Mouse (Mus musculus): Measurements from ENCODE around the gene Olfr764-ps1. TPM values are rescaled to one million over a fixed set of nuclear protein-coding genes. Genes with fewer than 3 reads are reported as not detected.

Olfr764-ps1 gene
- total RNA-seq (2023), result not detected

DNA sequence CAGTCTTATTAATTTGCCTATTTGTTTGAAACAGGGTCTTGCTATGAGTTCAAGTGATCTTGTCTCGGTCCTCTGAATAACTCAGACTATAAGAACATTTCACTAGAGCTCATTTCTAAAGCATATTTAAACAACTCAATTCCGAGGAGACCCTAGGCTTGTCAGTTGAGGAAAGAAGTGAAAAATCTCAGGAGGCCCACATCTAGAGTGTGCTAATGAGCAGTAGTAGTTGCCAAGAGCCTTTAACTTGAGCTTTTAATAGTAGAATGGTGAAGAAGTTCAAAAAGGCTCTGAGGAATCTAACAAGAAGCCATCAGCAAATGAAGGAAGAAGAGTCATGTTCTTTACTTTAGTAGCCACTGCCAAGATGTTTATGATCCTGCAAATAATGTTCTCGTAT lies at the start of gene Olfr764-ps1:
Gene Olfr764-ps1, minus strand, starts transcription at position 101 of the 400 bp plus-strand sequence.

DNA sequence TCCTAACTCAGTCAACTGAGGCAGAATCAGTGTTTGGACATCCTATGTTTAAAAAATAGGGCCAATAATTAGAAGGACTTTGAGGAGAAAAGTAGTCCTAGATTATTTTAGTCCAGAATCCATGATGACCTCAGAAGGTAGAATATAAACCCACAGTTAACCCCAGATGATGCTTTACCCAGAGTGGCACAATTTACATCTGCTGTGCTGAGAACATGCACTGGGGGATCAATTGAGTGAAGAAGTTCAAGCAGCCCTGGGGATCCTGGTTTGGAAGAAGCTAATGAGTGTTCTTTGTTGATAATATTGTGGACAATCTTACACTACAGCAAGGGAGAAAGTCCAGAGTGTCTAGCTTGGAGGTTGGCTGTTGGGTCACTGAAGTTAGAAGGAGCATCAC lies 43.1 kb upstream of the Olfr764-ps1 start, which contains the start of gene Olfr767:
Gene Olfr767, minus strand, starts transcription at position 101 of the 400 bp plus-strand sequence.

DNA sequence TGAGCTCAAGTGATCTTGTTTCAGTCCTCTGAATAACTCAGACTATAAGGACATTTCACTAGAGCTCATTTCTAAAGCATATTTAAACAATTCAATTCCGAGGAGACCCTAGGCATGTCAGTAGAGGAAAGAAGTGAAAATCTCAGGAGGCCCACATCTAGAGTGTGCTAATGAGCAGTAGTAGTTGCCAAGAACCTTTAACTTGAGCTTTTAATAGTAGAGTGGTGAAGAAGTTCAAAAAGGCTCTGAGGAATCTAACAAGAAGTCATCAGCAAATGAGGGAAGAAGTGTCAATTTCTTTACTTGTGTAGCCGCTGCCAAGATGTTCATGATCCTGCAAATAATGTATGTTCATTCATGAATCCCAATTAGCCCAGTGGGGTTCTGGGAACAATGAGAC lies 29.2 kb upstream of the Olfr764-ps1 start, which contains the start of gene Olfr766-ps1:
Gene Olfr766-ps1, minus strand, starts transcription at position 101 of the 400 bp plus-strand sequence.

DNA sequence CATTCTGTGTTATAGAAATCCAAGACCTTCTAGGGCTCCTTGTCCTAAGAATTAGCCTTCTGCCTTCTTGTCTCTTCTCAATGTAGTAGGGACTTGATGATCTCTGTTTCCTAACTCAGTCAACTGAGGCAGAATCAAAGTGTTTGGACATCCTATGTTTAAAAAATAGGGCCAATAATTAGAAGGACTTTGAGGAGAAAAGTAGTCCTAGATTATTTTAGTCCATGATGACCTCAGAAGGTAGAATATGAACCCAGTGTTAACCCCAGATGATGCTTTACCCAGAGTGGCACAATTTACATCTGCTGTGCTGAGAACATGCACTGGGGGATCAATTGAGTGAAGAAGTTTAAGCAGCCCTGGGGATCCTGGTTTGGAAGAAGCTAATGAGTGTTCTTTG lies 10.2 kb upstream of the Olfr764-ps1 start, which contains the start of gene Olfr765:
Gene Olfr765, minus strand, starts transcription at position 101 of the 400 bp plus-strand sequence.

DNA sequence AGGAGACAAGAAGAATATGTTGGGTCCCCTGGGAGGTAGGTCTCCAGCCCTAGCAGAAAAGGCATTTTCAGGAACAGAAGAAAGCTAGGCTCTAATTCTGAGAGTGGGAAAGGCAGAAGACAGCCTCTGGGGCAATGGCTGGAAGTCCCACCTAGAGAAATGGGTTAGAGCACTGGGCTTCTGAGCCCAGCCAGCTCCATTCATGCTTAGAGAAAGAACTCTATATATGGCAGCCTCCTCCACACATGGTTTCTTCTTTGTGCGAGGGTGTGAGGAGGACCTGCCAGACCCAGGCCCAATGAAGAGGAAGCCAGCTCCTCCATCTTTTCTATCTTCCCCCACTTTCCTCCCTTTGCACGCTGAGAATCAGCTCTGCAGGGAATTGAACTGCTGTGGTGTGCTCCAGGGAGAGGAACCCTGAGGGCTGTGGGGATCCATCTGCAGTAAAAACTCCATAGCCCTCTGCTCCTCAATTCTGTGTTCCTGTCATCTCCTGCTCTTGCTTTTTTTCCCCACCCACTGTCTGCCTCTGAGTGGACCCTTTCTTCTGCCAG lies 29.3 kb downstream of the Olfr764-ps1 start, which contains the start of gene Olfr763:
Gene Olfr763, plus strand, starts transcription at position 504 of the 554 bp plus-strand sequence.

DNA sequence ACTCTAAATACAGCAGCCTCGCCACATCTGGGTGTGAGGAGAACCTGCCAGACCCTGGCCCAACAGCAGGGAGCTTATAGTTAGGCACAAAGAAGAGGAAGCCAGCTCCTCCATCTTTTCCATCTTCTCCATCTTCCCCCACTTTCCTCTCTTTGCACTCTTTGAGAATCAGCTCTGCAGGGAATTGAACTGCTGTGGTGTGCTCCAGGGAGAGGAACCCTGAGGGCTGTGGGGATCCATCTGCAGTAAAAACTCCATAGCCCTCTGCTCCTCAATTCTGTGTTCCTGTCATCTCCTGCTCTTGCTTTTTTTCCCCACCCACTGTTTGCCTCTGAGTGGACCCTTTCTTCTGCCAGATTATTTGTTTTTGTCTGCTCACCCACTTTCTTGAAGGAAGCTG lies 50.6 kb downstream of the Olfr764-ps1 start, which contains the start of gene Olfr9:
Gene Olfr9, plus strand, starts transcription at position 301 of the 400 bp plus-strand sequence.

Other genes with a start within 250 kb of the Olfr764-ps1 start
- under 1 TPM in 1 of 2 experiments, not detected in 1; 0.98 TPM for gene Mmp19, start 249.0 kb downstream of the Olfr764-ps1 start, total RNA-seq (2023)
- 10 to 100 TPM; 66.0 to 66.8 TPM for gene Dnajc14, start 235.8 kb downstream of the Olfr764-ps1 start, total RNA-seq (2023)
- 1 to 10 TPM; 7.9 to 9.1 TPM for gene Tmem198b, start 235.5 kb downstream of the Olfr764-ps1 start, total RNA-seq (2023)
- 10 to 100 TPM; 53.9 to 57.4 TPM for gene Sarnp, start 222.6 kb downstream of the Olfr764-ps1 start, total RNA-seq (2023)
- gene Ormdl2, start 218.3 kb downstream of the Olfr764-ps1 start, total RNA-seq (2023), result 10 to 100 TPM; 15.6 to 25.4 TPM
- gene Gdf11, start 148.2 kb downstream of the Olfr764-ps1 start, total RNA-seq (2023), result 10 to 100 TPM; 10.6 to 12.7 TPM
- gene Cd63, start 138.9 kb downstream of the Olfr764-ps1 start, total RNA-seq (2023), result 1 to 10 TPM; 1.7 to 2.0 TPM
- 1 to 10 TPM; 5.9 to 8.7 TPM for gene Rdh5, start 117.0 kb downstream of the Olfr764-ps1 start, total RNA-seq (2023)
- gene Bloc1s1, start 115.9 kb downstream of the Olfr764-ps1 start, total RNA-seq (2023), result 10 to 100 TPM; 76.0 to 97.4 TPM
- 1 to 10 TPM; 5.7 to 6.4 TPM for gene Itga7, start 106.1 kb downstream of the Olfr764-ps1 start, total RNA-seq (2023)
- not detected for gene Mettl7b, start 78.9 kb downstream of the Olfr764-ps1 start, total RNA-seq (2023)
- 1 to 10 TPM; 1.5 to 2.4 TPM for gene Olfr9, start 50.5 kb downstream of the Olfr764-ps1 start, total RNA-seq (2023)
- gene Olfr763, start 29.1 kb downstream of the Olfr764-ps1 start, total RNA-seq (2023), result under 1 TPM; 0.26 to 0.33 TPM
- gene Olfr765, start 10.1 kb upstream of the Olfr764-ps1 start, total RNA-seq (2023), result not detected
- not detected for gene Olfr766-ps1, start 29.1 kb upstream of the Olfr764-ps1 start, total RNA-seq (2023)
- gene Olfr767, start 43.0 kb upstream of the Olfr764-ps1 start, total RNA-seq (2023), result not detected
- not detected for gene Olfr768, start 59.5 kb upstream of the Olfr764-ps1 start, total RNA-seq (2023)
- not detected for gene Olfr769, start 78.0 kb upstream of the Olfr764-ps1 start, total RNA-seq (2023)
- gene Olfr770, start 99.1 kb upstream of the Olfr764-ps1 start, total RNA-seq (2023), result not detected
- gene Olfr771, start 124.9 kb upstream of the Olfr764-ps1 start, total RNA-seq (2023), result not detected
- not detected for gene Olfr772, start 138.0 kb upstream of the Olfr764-ps1 start, total RNA-seq (2023)
- gene Olfr773, start 147.5 kb upstream of the Olfr764-ps1 start, total RNA-seq (2023), result not detected
- gene Olfr774, start 196.3 kb upstream of the Olfr764-ps1 start, total RNA-seq (2023), result not detected
- gene Olfr775, start 208.5 kb upstream of the Olfr764-ps1 start, total RNA-seq (2023), result under 1 TPM in 1 of 2 experiments, not detected in 1; 0.20 TPM
- gene Olfr776, start 219.2 kb upstream of the Olfr764-ps1 start, total RNA-seq (2023), result not detected
- gene Olfr777, start 231.6 kb upstream of the Olfr764-ps1 start, total RNA-seq (2023), result not detected

Measured in T-cell, adult 66 days (primary cell).